Mouse (Mus musculus) liver, embryonic 15.5 days (tissue): ENCODE data around the gene Mark4. TPM values are rescaled to one million over a fixed set of nuclear protein-coding genes. Genes with fewer than 3 reads are reported as not detected.

Experiments
- ATAC-seq: fragments of 200-750 bp; cut with Nextera tagmentation; 2 replicates; pipeline ENCODE4 v1.8.0; 2017; ENCODE audit warnings: moderate number of reproducible peaks, mild to moderate bottlenecking, moderate library complexity; ENCODE audit not compliant: insufficient read depth
- H3K27ac ChIP-seq: fragments of 300-500 bp; sonication (generic); replicated peaks from 2 replicates; pipeline ENCODE4 v1.5.1; 2015; ENCODE audit warnings: mild to moderate bottlenecking, inconsistent platforms
- H3K27me3 ChIP-seq: fragments of 300-500 bp; sonication (generic); 2 replicates; pipeline ENCODE4 v1.6.1; 2015; ENCODE audit warnings: mild to moderate bottlenecking, inconsistent platforms
- H3K36me3 ChIP-seq: fragments of 300-500 bp; sonication (generic); replicated peaks from 2 replicates; pipeline ENCODE4 v1.6.1; 2015; ENCODE audit warnings: moderate library complexity, mild to moderate bottlenecking, inconsistent platforms
- H3K4me1 ChIP-seq: fragments of 300-500 bp; sonication (generic); replicated peaks from 2 replicates; pipeline ENCODE4 v1.6.1; 2015; ENCODE audit warnings: inconsistent platforms
- H3K4me2 ChIP-seq: fragments of 300-500 bp; sonication (generic); 2 replicates; pipeline ENCODE4 v1.6.1; 2015; ENCODE audit warnings: moderate library complexity, mild to moderate bottlenecking, inconsistent platforms
- H3K4me3 ChIP-seq: fragments of 300-500 bp; sonication (generic); replicated peaks from 2 replicates; pipeline ENCODE4 v1.5.1; 2015; ENCODE audit warnings: mild to moderate bottlenecking, inconsistent platforms
- H3K9ac ChIP-seq: fragments of 300-500 bp; sonication (generic); 2 replicates; pipeline ENCODE4 v1.6.1; 2015; ENCODE audit warnings: moderate library complexity, mild to moderate bottlenecking, inconsistent platforms
- H3K9me3 ChIP-seq: fragments of 300-500 bp; sonication (generic); replicated peaks from 2 replicates; pipeline ENCODE4 v1.6.1; 2016; ENCODE audit warnings: inconsistent platforms
- WGBS: fragments of 180-500 bp; shearing (Covaris S2); methylation state at CpG from one replicate; pipeline ENCODE4 v1.1.7; 2015; ENCODE audit warnings: mixed read lengths; ENCODE audit not compliant: insufficient replicate concordance; 5-methylcytosine and 5-hydroxymethylcytosine counted together
- polyA plus RNA-seq: library from polyadenylated mRNA; unstranded; fragments of >200 nt; fragmentation: Nextera tagmentation; extraction: Ambion mirVana; gene quantifications from 2 replicates; pipeline ENCODE4 v1.2.1, GENCODE M21; 2015

The Mark4 gene
- polyA plus RNA-seq = 1.2 and 1.6 TPM in 2 replicates

GRCm38 (mm10) chr7:19458591-19459111 lies at the start of gene Mark4:
Mark4 (minus strand) TSS chr7:19458821.
- peak within 1 kb of the TSS; percentile 73 for H3K9ac ChIP-seq
- WGBS = under 1% methylated on average over 24 of the region's 42 CpGs
- peaks cover 12% of the 10 kb centered on the region for H3K27me3 ChIP-seq
- peak; percentile 78 for ATAC-seq
- H3K4me3 ChIP-seq = peak within 1 kb of the TSS; percentile 77
- 0 out of 2 replicates have a peak within 1 kb of the TSS, but pooled peaks have one; percentile 29 for H3K27ac ChIP-seq
- peak within 1 kb of the TSS; percentile 90 for H3K4me2 ChIP-seq
- peaks cover 47% of the 10 kb centered on the region for H3K4me1 ChIP-seq
- H3K9me3 ChIP-seq = no peaks in the 10 kb centered on the region
- no peaks in the 10 kb centered on the region for H3K36me3 ChIP-seq

DNA sequence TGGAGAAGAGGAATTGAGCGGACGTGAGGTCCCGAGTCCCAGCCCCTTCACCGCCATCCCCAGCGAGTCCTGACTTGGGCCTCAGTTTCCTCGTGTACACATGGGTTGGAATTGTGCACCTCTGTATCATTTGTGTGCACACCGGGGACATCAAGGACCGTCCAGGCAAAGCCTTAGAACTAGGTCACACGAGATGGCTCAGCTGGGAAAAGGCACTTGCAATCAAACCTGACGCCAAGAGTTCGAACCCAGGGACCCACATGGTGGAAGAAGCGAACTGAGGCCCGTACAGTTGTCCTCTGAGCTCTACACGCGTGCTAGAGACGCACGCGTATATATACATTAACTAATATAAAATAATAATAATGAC lies 49.0 kb upstream of the Mark4 start:
- H3K4me2 ChIP-seq = peak overlapping the region; percentile 93
- H3K4me1 ChIP-seq = peaks cover 39% of the 10 kb centered on the region
- H3K9me3 ChIP-seq = no peaks in the 10 kb centered on the region
- no peaks in the 10 kb centered on the region for H3K36me3 ChIP-seq
- 2% methylated on average over 18 of the region's 18 CpGs for WGBS
- H3K9ac ChIP-seq = peak overlapping the region; percentile 78
- peak overlapping the region; percentile 93 for H3K4me3 ChIP-seq
- 0 out of 2 replicates have a peak, but pooled peaks cover 8% of the 10 kb centered on the region for H3K27me3 ChIP-seq
- ATAC-seq = no peak
- peak overlapping the region; percentile 88; the same call in 1 of the 2 replicates for H3K27ac ChIP-seq

- H3K27ac ChIP-seq = peak overlapping the region; percentile 88; the same call in 1 of the 2 replicates
- peak overlapping the region; percentile 78 for H3K9ac ChIP-seq
- no peak for ATAC-seq
- peaks cover 39% of the 10 kb centered on the region for H3K4me1 ChIP-seq
- H3K4me3 ChIP-seq = peak overlapping the region; percentile 93
- WGBS = 3% methylated on average over 71 of the region's 71 CpGs
- H3K9me3 ChIP-seq = no peaks in the 10 kb centered on the region
- H3K4me2 ChIP-seq = peak overlapping the region; percentile 93
- H3K27me3 ChIP-seq = 0 out of 2 replicates have a peak, but pooled peaks cover 8% of the 10 kb centered on the region
- H3K36me3 ChIP-seq = no peaks in the 10 kb centered on the region
Measured at GRCm38 (mm10) chr7:19506969-19507611, 48.5 kb upstream of the Mark4 start.

DNA sequence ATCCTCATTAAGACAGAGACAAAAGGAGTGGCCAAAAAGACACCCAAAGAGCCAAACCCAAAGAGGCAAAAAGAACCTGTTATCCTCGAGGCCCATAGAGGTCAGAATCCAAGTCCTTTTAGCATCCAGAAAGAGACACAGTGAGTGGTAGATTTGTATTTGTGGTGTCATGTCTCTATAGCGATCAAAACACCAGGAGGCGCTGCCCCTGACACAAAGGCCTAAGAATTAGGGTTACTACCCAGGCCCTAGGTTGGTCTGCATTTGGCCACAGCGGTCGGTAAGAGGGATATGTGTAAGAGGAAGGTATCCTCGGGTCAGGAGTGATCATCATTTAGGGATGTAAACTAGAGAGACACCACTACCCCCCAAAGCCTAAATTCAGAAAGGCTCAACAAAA lies 47.7 kb upstream of the Mark4 start:
- Histone ChIP-seq H3K9ac (no peak overlapping the region), H3K4me1 (peaks cover 39% of the 10 kb centered on the region), H3K36me3 (no peaks in the 10 kb centered on the region), H3K9me3 (no peaks in the 10 kb centered on the region), H3K4me2 (peak overlapping the region; percentile 93), H3K4me3 (0 out of 2 replicates have a peak overlapping the region, but pooled peaks have one; percentile 93), H3K27ac (no peak overlapping the region), H3K27me3 (0 out of 2 replicates have a peak, but pooled peaks cover 8% of the 10 kb centered on the region)
- WGBS = 19% methylated on average over 6 of the region's 6 CpGs
- ATAC-seq = no peak

- no peak for ATAC-seq
- Histone ChIP-seq H3K4me3 (no peak overlapping the region), H3K27me3 (0 out of 2 replicates have a peak, but pooled peaks cover 8% of the 10 kb centered on the region), H3K9me3 (no peaks in the 10 kb centered on the region), H3K36me3 (no peaks in the 10 kb centered on the region), H3K4me2 (no peak overlapping the region), H3K27ac (no peak overlapping the region), H3K9ac (no peak overlapping the region), H3K4me1 (peaks cover 36% of the 10 kb centered on the region)
- 29% methylated on average over 5 of the region's 5 CpGs for WGBS
Measured at GRCm38 (mm10) chr7:19503481-19504068, 45.0 kb upstream of the Mark4 start.

- peaks cover 22% of the 10 kb centered on the region for H3K4me1 ChIP-seq
- no peak overlapping the region for H3K4me2 ChIP-seq
- no peak overlapping the region for H3K4me3 ChIP-seq
- H3K27ac ChIP-seq = no peak overlapping the region
- WGBS = 74% methylated on average over 4 of the region's 4 CpGs
- H3K36me3 ChIP-seq = no peaks in the 10 kb centered on the region
- no peak overlapping the region for H3K9ac ChIP-seq
- no peak for ATAC-seq
- H3K27me3 ChIP-seq = no peaks in the 10 kb centered on the region
- H3K9me3 ChIP-seq = no peaks in the 10 kb centered on the region
Measured at GRCm38 (mm10) chr7:19501658-19502057, 43.0 kb upstream of the Mark4 start.

- Histone ChIP-seq H3K4me2 (no peak overlapping the region), H3K9me3 (no peaks in the 10 kb centered on the region), H3K27me3 (no peaks in the 10 kb centered on the region), H3K9ac (no peak overlapping the region), H3K4me3 (no peak overlapping the region), H3K36me3 (no peaks in the 10 kb centered on the region), H3K27ac (no peak overlapping the region), H3K4me1 (peaks cover 22% of the 10 kb centered on the region; the same call in 1 of the 2 replicates)
- no peak for ATAC-seq
- WGBS = 35% methylated on average over 12 of the region's 12 CpGs
Measured at GRCm38 (mm10) chr7:19500420-19501363, 42.1 kb upstream of the Mark4 start.

GRCm38 (mm10) chr7:19498326-19498725 lies 39.7 kb upstream of the Mark4 start:
- ATAC-seq = no peak
- Histone ChIP-seq H3K27me3 (no peaks in the 10 kb centered on the region), H3K4me1 (peaks cover 25% of the 10 kb centered on the region), H3K27ac (no peak overlapping the region), H3K4me2 (no peak overlapping the region), H3K36me3 (no peaks in the 10 kb centered on the region), H3K9me3 (no peaks in the 10 kb centered on the region), H3K9ac (no peak overlapping the region), H3K4me3 (no peak overlapping the region)
- 61% methylated on average over 4 of the region's 4 CpGs for WGBS

DNA sequence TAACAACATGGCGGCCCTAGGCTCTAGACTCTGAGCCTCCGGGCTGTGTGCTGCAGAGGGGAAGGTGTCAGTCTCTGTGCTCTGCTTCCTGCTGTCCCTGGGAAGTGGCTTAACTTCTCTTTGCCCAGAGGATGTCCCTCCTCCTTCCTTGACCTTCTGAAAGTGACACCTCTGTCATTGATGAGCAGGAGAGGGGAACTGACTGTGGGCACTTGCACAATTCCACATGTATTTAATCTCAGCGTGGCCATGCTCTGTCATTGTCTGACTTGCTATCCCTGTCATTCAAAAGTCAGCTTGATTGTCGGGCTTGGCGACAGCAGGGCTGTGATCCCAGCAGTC lies 37.6 kb upstream of the Mark4 start:
- no peaks in the 10 kb centered on the region for H3K36me3 ChIP-seq
- H3K27ac ChIP-seq = no peak overlapping the region
- H3K4me1 ChIP-seq = peaks cover 31% of the 10 kb centered on the region
- peak; percentile 14; the same call in 1 of the 2 replicates for ATAC-seq
- WGBS = 56% methylated on average over 5 of the region's 5 CpGs
- H3K9ac ChIP-seq = no peak overlapping the region
- H3K4me2 ChIP-seq = no peak overlapping the region
- peaks cover 12% of the 10 kb centered on the region; the same call in 1 of the 2 replicates for H3K27me3 ChIP-seq
- H3K4me3 ChIP-seq = no peak overlapping the region
- no peaks in the 10 kb centered on the region for H3K9me3 ChIP-seq

DNA sequence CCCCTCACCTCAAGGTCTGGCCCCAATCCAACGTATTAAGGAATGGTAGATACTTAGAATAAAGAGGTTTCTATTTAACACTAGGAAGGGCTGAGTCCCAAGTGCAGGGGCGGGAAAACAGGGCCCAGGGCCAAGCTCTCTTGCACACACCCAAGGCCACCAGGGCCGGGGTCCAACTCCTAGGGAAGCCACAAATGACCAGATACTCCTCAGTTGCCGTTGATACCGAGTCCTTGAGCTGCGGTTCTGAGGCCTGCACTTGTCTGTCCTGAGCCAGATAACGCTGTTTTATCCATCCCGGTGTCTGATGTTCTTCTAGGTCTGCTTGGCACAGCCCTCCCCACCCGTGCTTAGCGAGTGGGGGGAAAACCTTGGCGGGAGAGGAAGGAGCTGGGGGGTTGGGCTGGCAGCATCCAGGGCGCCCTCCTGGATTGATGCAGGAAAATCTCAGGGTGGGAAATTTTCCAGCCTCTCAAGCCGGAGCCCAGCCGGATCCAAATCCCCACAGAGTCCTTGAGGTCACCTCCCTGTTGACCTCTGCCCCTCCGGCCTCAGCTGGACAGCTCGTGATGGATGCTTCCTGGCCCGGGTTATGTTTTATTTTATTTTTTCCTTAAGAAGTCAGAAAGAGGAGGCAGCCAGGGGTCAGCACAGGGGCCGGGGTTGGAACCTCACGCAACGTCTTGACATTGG lies 37.0 kb upstream of the Mark4 start:
- WGBS = 59% methylated on average over 20 of the region's 20 CpGs
- ATAC-seq = peak; percentile 36; the same call in 1 of the 2 replicates
- Histone ChIP-seq H3K9me3 (no peaks in the 10 kb centered on the region), H3K9ac (no peak overlapping the region), H3K36me3 (no peaks in the 10 kb centered on the region), H3K4me3 (no peak overlapping the region), H3K4me2 (no peak overlapping the region), H3K27me3 (peaks cover 12% of the 10 kb centered on the region; the same call in 1 of the 2 replicates), H3K27ac (no peak overlapping the region), H3K4me1 (peaks cover 31% of the 10 kb centered on the region)
